Mouse (Mus musculus): ENCODE measurements around the gene Tmc3. TPM values are rescaled to one million over a fixed set of nuclear protein-coding genes. Genes with fewer than 3 reads are reported as not detected.

Tmc3 gene
- total and polyA plus RNA-seq, 3 experiments = not detected

- no peaks in the 10 kb centered on the region for H3K36me3 ChIP-seq (ENCODE audit: control insufficient read depth in 1 of 2, insufficient read depth in 2 of 2, low read length in 2 of 2)
- no peak overlapping the region for H3K9ac ChIP-seq (ENCODE audit: control insufficient read depth, low read depth, low read length, poor library complexity, severe bottlenecking)
- no peaks in the 10 kb centered on the region for H3K27me3 ChIP-seq (ENCODE audit: control insufficient read depth in 1 of 2, insufficient read depth in 2 of 2, low read length in 2 of 2)
Observed at GRCm38 (mm10) chr7:83604180-83604944, 19.6 kb downstream of the Tmc3 start.

GRCm38 (mm10) chr7:83606796-83607195 lies 22.1 kb downstream of the Tmc3 start:
- Histone ChIP-seq H3K79me2 (ENCODE audit: control insufficient read depth, insufficient read depth, low read length, poor library complexity) (no peaks in the 10 kb centered on the region), H3K9me3 (replicated peaks; ENCODE audit: insufficient read depth, low read length) (no peaks in the 10 kb centered on the region), H3K4me3 (ENCODE audit: control insufficient read depth in 1 of 2, insufficient read depth in 1 of 2, low read depth in 2 of 2, low read length in 2 of 2) (no peak overlapping the region), H3K9ac (ENCODE audit: control insufficient read depth, low read depth, low read length, poor library complexity, severe bottlenecking) (no peak overlapping the region), H3K36me3 (ENCODE audit: control insufficient read depth in 1 of 2, insufficient read depth in 2 of 2, low read length in 2 of 2) (no peaks in the 10 kb centered on the region), H3K27ac (ENCODE audit: control insufficient read depth, low read depth, low read length) (no peak overlapping the region), H3K27me3 (ENCODE audit: control insufficient read depth in 1 of 2, insufficient read depth in 2 of 2, low read length in 2 of 2) (no peaks in the 10 kb centered on the region), H3K4me1 (ENCODE audit: control insufficient read depth in 1 of 2, insufficient read depth in 2 of 2, low read length in 2 of 2) (no peaks in the 10 kb centered on the region)
- TF ChIP-seq MYB (IDR thresholded peaks at IDR 0.05; ENCODE audit: low read depth, low read length) (no peak), KAT2A (conservative IDR thresholded peaks at IDR 0.05; ENCODE audit: low read depth, low read length) (no peak)
- no peak for DNase-seq (ENCODE audit: low read depth, low spot score)

More at GRCm38 (mm10) chr7:83604180-83604944, 19.6 kb downstream of the Tmc3 start:
- Histone ChIP-seq H3K4me3 (ENCODE audit: control insufficient read depth in 1 of 2, insufficient read depth in 1 of 2, low read depth in 2 of 2, low read length in 2 of 2) (no peak overlapping the region), H3K27ac (ENCODE audit: control insufficient read depth, low read depth, low read length) (no peak overlapping the region), H3K79me2 (ENCODE audit: control insufficient read depth, insufficient read depth, low read length, poor library complexity) (no peaks in the 10 kb centered on the region), H3K9me3 (replicated peaks; ENCODE audit: insufficient read depth, low read length) (no peaks in the 10 kb centered on the region), H3K4me1 (ENCODE audit: control insufficient read depth in 1 of 2, insufficient read depth in 2 of 2, low read length in 2 of 2) (no peaks in the 10 kb centered on the region; a peak in 1 of 4 replicates)
- TF ChIP-seq POLR2AphosphoS5 (IDR thresholded peaks at IDR 0.05; ENCODE audit: borderline replicate concordance, low read depth, low read length) (no peak), HCFC1 (IDR thresholded peaks at IDR 0.05; ENCODE audit: low read depth, low read length) (no peak), MAFK (IDR thresholded peaks at IDR 0.05; ENCODE audit: borderline replicate concordance, low read depth, low read length) (no peak), MXI1 (IDR thresholded peaks at IDR 0.05; ENCODE audit: low read depth, low read length) (no peak), EP300 (IDR thresholded peaks at IDR 0.05; ENCODE audit: low read depth in 1 of 2, low read length in 2 of 2) (no peak), NRF1 (IDR thresholded peaks at IDR 0.05; ENCODE audit: insufficient read depth, low read depth, low read length, poor library complexity, severe bottlenecking) (no peak), TBP (IDR thresholded peaks at IDR 0.05; ENCODE audit: low read depth, low read length) (no peak), ZMIZ1 (IDR thresholded peaks at IDR 0.05; ENCODE audit: low read depth, low read length) (no peak), POLR2A (IDR thresholded peaks at IDR 0.05; ENCODE audit: control insufficient read depth in 1 of 2, insufficient read depth in 1 of 2, low read depth in 1 of 2, low read length in 2 of 2, poor library complexity in 1 of 2) (no peak), RCOR1 (IDR thresholded peaks at IDR 0.05; ENCODE audit: low read depth, low read length) (no peak), UBTF (IDR thresholded peaks at IDR 0.05; ENCODE audit: borderline replicate concordance, insufficient read depth, low read depth, low read length) (no peak), KAT2A (conservative IDR thresholded peaks at IDR 0.05; ENCODE audit: low read depth, low read length) (no peak), RAD21 (IDR thresholded peaks at IDR 0.05; ENCODE audit: low read depth, low read length) (no peak), CHD2 (IDR thresholded peaks at IDR 0.05; ENCODE audit: low read length) (no peak), USF1 (IDR thresholded peaks at IDR 0.05; ENCODE audit: low read depth, low read length) (no peak), BHLHE40 (IDR thresholded peaks at IDR 0.05; ENCODE audit: borderline replicate concordance, low read depth, low read length) (no peak), SMC3 (IDR thresholded peaks at IDR 0.05; ENCODE audit: low read depth, low read length) (no peak)
- no peak for DNase-seq (ENCODE audit: low read depth, low spot score)

All from MEL (cell line).